In the genomic region with DNA sequence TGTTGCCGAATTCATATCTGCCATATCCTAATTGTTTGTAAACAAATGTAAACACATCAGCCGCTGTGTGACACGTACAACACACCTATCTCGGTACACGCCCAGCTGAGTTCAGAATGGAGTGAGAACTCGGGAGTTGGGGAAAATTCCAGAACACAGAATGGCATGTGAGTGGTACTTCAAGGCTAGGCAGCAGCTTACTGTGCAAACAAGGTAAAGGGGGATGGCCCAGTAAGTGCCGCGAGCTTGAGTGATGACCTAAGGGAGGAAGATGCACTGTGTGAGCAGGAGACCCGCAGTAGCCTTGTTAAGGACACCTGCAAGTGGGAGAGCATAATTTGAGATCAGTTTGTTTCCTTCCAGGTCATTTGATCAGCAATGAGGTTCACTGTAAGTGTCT, we compare ENCODE assay signal across 24 mouse cellular contexts.
DNase-seq lines count a peak whose midpoint lies in the region; ATAC-seq and TF ChIP-seq lines count a peak whose summit lies in the region.
"Had no signal": no experiment of that assay in that cellular context is flagged by ENCODE, and none has a peak within 500 bp of the region (broad histone marks: within the 10 kb centered on the region; RNA-seq: fewer than 3 reads in every experiment).

No protein-coding gene starts in this region.

- intact Hi-C loops in gastrocnemius, postnatal 14 days (cut with DNase I; ENCODE audit: low total_unique reads) = no loop called here

- no peak for TF ChIP-seq CTCF in lung, embryonic 14.5 days (IDR thresholded peaks at IDR 0.05; ENCODE audit: low read depth)

- no peak overlapping the region for H3K9ac ChIP-seq in midbrain, embryonic 11.5 days (ENCODE audit: low read length)
- no peak overlapping the region for H3K9ac ChIP-seq in midbrain, embryonic 14.5 days (replicated peaks; ENCODE audit: low read length)
- no peak overlapping the region for H3K9ac ChIP-seq in lung, embryonic 14.5 days
- H3K9ac ChIP-seq: forebrain, embryonic 13.5 days; forebrain, postnatal 0 days; heart, embryonic 15.5 days; hindbrain, embryonic 14.5 days had no signal

- DNase-seq in midbrain, embryonic 11.5 days (ENCODE audit: low spot score, missing footprints) = peak; percentile 37
- no peak for DNase-seq in midbrain, embryonic 14.5 days
- DNase-seq in lung, embryonic 14.5 days = peak; percentile 59
- DNase-seq in lung, postnatal 10 days = peak; percentile 54
- peak; percentile 54 to 73 for DNase-seq in lung, postnatal 4 days
- DNase-seq in embryo, embryonic 10 days (ENCODE audit: low spot score) = no peak
- DNase-seq in gastrocnemius, postnatal 14 days = no peak
- DNase-seq: adrenal gland, postnatal 14 days; cerebellum, adult 18-20 months; cerebellum, adult 9-11 months; cerebellum, postnatal 36 days; forebrain, postnatal 0 days; gastrocnemius, adult 2 months; heart, adult 18-20 months; heart, postnatal 14 days had no signal

- no peak overlapping the region for H3K27ac ChIP-seq in midbrain, embryonic 11.5 days (ENCODE audit: low read depth, low read length)
- H3K27ac ChIP-seq in midbrain, embryonic 14.5 days (replicated peaks; ENCODE audit: low read depth, low read length) = no peak overlapping the region
- H3K27ac ChIP-seq in lung, embryonic 14.5 days (ENCODE audit: low read depth) = no peak overlapping the region
- H3K27ac ChIP-seq: embryonic facial prominence, embryonic 10.5 days; forebrain, embryonic 13.5 days; gastrocnemius, adult 2 months; heart, embryonic 15.5 days; hindbrain, embryonic 10.5 days; hindbrain, embryonic 14.5 days had no signal

- H3K27me3 ChIP-seq in midbrain, embryonic 11.5 days (ENCODE audit: control insufficient read depth, insufficient read depth, low read length) = no peaks in the 10 kb centered on the region
- no peaks in the 10 kb centered on the region for H3K27me3 ChIP-seq in midbrain, embryonic 14.5 days (ENCODE audit: control insufficient read depth, insufficient read depth, low read length)
- H3K27me3 ChIP-seq in lung, embryonic 14.5 days (ENCODE audit: insufficient read depth, low read length) = no peaks in the 10 kb centered on the region
- H3K27me3 ChIP-seq: CH12.LX; forebrain, embryonic 13.5 days; Patski had no signal

- no peak overlapping the region for H3K4me3 ChIP-seq in midbrain, embryonic 11.5 days (ENCODE audit: low read depth, low read length)
- no peak overlapping the region for H3K4me3 ChIP-seq in midbrain, embryonic 14.5 days (replicated peaks; ENCODE audit: low read depth, low read length)
- no peak overlapping the region for H3K4me3 ChIP-seq in lung, embryonic 14.5 days (ENCODE audit: low read depth, low read length)
- H3K4me3 ChIP-seq: embryonic facial prominence, embryonic 10.5 days; forebrain, embryonic 13.5 days; gastrocnemius, adult 2 months; heart, embryonic 15.5 days; hindbrain, embryonic 10.5 days had no signal

- H3K9me3 ChIP-seq in midbrain, embryonic 11.5 days (ENCODE audit: control insufficient read depth, low read length) = no peaks in the 10 kb centered on the region
- no peaks in the 10 kb centered on the region for H3K9me3 ChIP-seq in midbrain, embryonic 14.5 days (ENCODE audit: control insufficient read depth, low read length)
- H3K9me3 ChIP-seq in lung, embryonic 14.5 days (ENCODE audit: low read depth, low read length) = no peaks in the 10 kb centered on the region
- H3K9me3 ChIP-seq: embryonic facial prominence, embryonic 10.5 days; forebrain, embryonic 13.5 days; heart, embryonic 15.5 days; hindbrain, embryonic 10.5 days had no signal

- no peak overlapping the region for H3K4me2 ChIP-seq in midbrain, embryonic 11.5 days
- no peak overlapping the region for H3K4me2 ChIP-seq in midbrain, embryonic 14.5 days (ENCODE audit: low read length)
- H3K4me2 ChIP-seq in lung, embryonic 14.5 days = no peak overlapping the region
- H3K4me2 ChIP-seq: forebrain, embryonic 13.5 days; heart, embryonic 11.5 days; heart, embryonic 15.5 days; hindbrain, embryonic 14.5 days had no signal

- H3K36me3 ChIP-seq in midbrain, embryonic 11.5 days (ENCODE audit: control insufficient read depth, insufficient read depth, low read length) = no peaks in the 10 kb centered on the region
- no peaks in the 10 kb centered on the region for H3K36me3 ChIP-seq in midbrain, embryonic 14.5 days (ENCODE audit: control insufficient read depth, insufficient read depth, low read length)
- no peaks in the 10 kb centered on the region for H3K36me3 ChIP-seq in lung, embryonic 14.5 days (ENCODE audit: insufficient read depth)
- H3K36me3 ChIP-seq: embryonic facial prominence, embryonic 10.5 days; heart, embryonic 15.5 days; hindbrain, embryonic 10.5 days had no signal

- 94% methylated on average over 9 of the region's 9 CpGs for WGBS in midbrain, embryonic 11.5 days
- 92% methylated on average over 9 of the region's 9 CpGs for WGBS in midbrain, embryonic 14.5 days
- WGBS in lung, embryonic 14.5 days = 52% methylated on average over 9 of the region's 9 CpGs

- H3K4me1 ChIP-seq in midbrain, embryonic 11.5 days (ENCODE audit: control insufficient read depth, insufficient read depth, low read length) = no peaks in the 10 kb centered on the region
- no peaks in the 10 kb centered on the region for H3K4me1 ChIP-seq in midbrain, embryonic 14.5 days (ENCODE audit: control insufficient read depth, insufficient read depth, low read length)
- H3K4me1 ChIP-seq in lung, embryonic 14.5 days (ENCODE audit: insufficient read depth) = no peaks in the 10 kb centered on the region
- H3K4me1 ChIP-seq: embryonic facial prominence, embryonic 10.5 days; forebrain, embryonic 13.5 days; heart, embryonic 15.5 days; hindbrain, embryonic 10.5 days had no signal

- no peak for ATAC-seq in midbrain, embryonic 11.5 days (ENCODE audit: low FRiP score)
- ATAC-seq in midbrain, embryonic 14.5 days (ENCODE audit: low FRiP score, low TSS enrichment) = no peak
- ATAC-seq in lung, embryonic 14.5 days (ENCODE audit: insufficient read depth) = peak; percentile 93
- ATAC-seq: activated CD4-positive, CD25-positive, alpha-beta regulatory T cell, adult 4 months; forebrain, embryonic 13.5 days; forebrain, postnatal 0 days; Patski had no signal

Comparison
In these comparisons a context has a peak if more than half of its experiments do, and no peak if none do; other contexts are left out.
1. DNase-seq: peak in midbrain, embryonic 11.5 days (single experiment), lung, embryonic 14.5 days (single experiment), lung, postnatal 10 days (single experiment) and lung, postnatal 4 days (2 of 2); none in midbrain, embryonic 14.5 days (single experiment), embryo, embryonic 10 days (single experiment) and gastrocnemius, postnatal 14 days (single experiment).